Mouse (Mus musculus): ENCODE data around the gene Inhbb. TPM values are rescaled to one million over a fixed set of nuclear protein-coding genes. Genes with fewer than 3 reads are reported as not detected.

Inhbb gene
- polyA plus RNA-seq (2016; fragmentation: Nextera tagmentation; extraction: Ambion mirVana) = 0.08 and 0.12 TPM in 2 replicates

DNA sequence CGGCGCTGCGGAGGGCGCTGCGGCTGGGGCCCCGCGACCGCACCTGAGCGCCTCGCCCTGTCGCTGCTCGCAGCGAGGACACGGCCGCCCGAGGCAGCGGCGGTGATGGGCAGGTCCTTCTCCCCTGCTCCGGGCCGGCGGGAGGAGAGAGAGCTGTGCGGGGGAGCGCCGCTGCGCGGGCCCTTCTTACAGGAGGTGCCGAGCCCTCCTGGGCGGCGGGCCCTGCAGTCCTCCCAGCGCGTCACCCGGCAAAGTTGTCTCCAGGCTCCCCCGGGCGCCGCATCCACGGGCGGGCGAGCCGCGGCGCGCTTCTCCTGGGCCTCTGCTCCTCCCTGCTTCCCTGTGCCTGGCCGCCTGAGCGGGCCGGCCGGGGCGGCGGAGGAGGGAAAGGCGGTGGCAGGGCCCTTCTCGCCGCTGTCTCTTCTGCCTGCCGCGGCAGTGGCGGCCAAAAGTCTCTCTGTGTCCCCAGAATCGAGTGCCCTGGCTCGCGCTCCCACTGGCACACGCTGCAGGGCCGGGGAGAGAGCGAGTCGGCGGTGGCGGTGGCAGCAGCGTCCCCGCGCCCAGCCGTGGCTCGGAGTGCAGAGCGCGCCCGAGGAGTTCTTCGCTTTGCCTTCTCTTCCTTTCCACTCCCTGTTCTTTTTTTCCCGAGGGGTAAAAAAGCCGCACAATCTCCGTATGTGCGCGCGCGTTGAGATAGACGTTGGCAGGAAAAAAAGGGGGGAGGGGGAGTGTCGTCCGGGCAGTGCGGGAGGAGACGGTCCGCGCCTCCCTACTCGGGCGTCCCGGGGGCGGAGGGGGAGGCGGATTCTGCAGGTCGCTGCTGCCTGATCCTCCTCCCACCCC is at the start of gene Inhbb:
Gene Inhbb, minus strand, starts transcription at position 673 of the 846 bp plus-strand sequence.
- H3K36me3 ChIP-seq = no peaks in the 10 kb centered on the region
- DNase-seq (ENCODE audit: low spot score) = no peak
- peaks cover 44% of the 10 kb centered on the region for H3K4me1 ChIP-seq
- H3K4me3 ChIP-seq = peak within 1 kb of the TSS; percentile 73
- H3K27ac ChIP-seq = peak within 1 kb of the TSS; percentile 69
- H3K9me3 ChIP-seq = no peaks in the 10 kb centered on the region
- peaks cover 95% of the 10 kb centered on the region for H3K27me3 ChIP-seq (ENCODE audit: insufficient read depth, poor library complexity, severe bottlenecking)
- WGBS = under 1% methylated on average over 78 of the region's 92 CpGs

DNA sequence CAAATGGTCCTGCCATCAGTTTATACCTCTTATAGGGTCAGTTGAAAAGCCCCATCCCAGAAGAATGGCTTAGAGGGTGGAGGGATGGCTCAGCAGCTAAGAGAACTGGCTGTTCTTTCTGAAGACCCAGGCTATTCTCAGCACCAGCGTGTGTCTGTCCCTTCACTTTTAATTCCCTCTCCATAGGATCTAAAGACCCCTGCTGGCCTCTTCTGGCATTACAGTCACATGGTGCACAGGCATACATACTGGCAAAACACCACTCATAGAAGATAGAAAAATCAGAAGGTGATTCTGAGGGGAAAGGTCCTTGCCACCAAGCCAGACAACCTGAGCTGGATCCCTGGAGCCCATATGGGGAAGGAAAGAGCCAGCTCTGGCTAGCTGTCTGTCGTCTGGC is 41.3 kb upstream of the Inhbb start:
- DNase-seq (ENCODE audit: low spot score) = no peak
- no peak overlapping the region for H3K4me3 ChIP-seq
- peaks cover 15% of the 10 kb centered on the region for H3K4me1 ChIP-seq
- WGBS = 43% methylated on average over 2 of the region's 2 CpGs
- no peak overlapping the region for H3K27ac ChIP-seq
- H3K27me3 ChIP-seq (ENCODE audit: insufficient read depth, poor library complexity, severe bottlenecking) = no peaks in the 10 kb centered on the region
- no peaks in the 10 kb centered on the region for H3K9me3 ChIP-seq
- H3K36me3 ChIP-seq = peaks cover 4% of the 10 kb centered on the region; the same call in 1 of the 2 replicates

DNA sequence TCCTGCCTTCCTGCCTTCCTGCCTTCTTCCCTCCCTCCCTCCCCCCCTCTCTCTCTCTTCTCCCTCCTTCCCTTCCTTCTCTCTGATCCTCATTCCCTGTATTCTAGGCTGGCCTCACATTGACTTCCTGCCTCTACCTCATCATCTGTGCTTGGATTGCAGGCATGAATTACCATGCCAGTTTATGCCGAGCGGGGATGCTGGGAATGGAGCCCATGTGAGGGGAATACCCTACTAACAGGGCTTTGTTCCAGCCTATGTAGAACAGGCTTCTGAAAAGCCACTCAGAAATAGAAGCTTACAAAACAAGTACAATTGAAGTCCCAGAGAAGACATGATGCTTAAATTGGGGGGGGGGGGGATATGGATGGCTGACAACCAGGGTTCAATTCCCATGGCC is 38.0 kb upstream of the Inhbb start:
- WGBS = 92% methylated on average over 2 of the region's 2 CpGs

GRCm38 (mm10) chr1:119457993-119458605 is 36.1 kb upstream of the Inhbb start:
- H3K9me3 ChIP-seq = no peaks in the 10 kb centered on the region
- H3K4me3 ChIP-seq = no peak overlapping the region; the same call in 1 of the 2 replicates
- DNase-seq (ENCODE audit: low spot score) = peak; percentile 81
- H3K4me1 ChIP-seq = peaks cover 11% of the 10 kb centered on the region; the same call in 1 of the 2 replicates
- no peaks in the 10 kb centered on the region for H3K36me3 ChIP-seq
- no peak overlapping the region for H3K27ac ChIP-seq
- 16% methylated on average over 10 of the region's 10 CpGs for WGBS
- peaks cover 14% of the 10 kb centered on the region for H3K27me3 ChIP-seq (ENCODE audit: insufficient read depth, poor library complexity, severe bottlenecking)

More for the DNA sequence above, 38.0 kb upstream of the Inhbb start:
- Histone ChIP-seq H3K27ac (no peak overlapping the region), H3K36me3 (no peaks in the 10 kb centered on the region), H3K9me3 (no peaks in the 10 kb centered on the region), H3K4me1 (peaks cover 11% of the 10 kb centered on the region; the same call in 1 of the 2 replicates), H3K27me3 (ENCODE audit: insufficient read depth, poor library complexity, severe bottlenecking) (peaks cover 14% of the 10 kb centered on the region), H3K4me3 (no peak overlapping the region)
- DNase-seq (ENCODE audit: low spot score) = no peak

DNA sequence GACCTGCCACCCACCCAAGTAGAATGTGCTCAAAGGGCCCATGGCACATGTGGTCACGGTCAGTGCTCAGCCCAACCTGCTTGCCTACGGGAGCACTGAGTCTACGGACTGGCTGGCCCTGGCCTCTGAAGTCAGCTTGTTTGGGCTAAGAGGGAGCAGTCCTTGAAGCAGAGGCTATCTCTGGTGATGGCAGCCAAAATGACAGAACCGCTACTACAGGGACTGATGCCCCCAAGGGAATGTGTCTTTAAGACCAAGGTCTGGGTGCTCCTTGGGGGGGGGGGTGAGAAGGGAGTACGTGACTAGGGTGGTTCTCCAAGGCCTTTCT is 35.4 kb upstream of the Inhbb start:
- WGBS = 42% methylated on average over 5 of the region's 5 CpGs
- no peak for DNase-seq (ENCODE audit: low spot score)
- Histone ChIP-seq H3K9me3 (no peaks in the 10 kb centered on the region), H3K4me1 (peaks cover 10% of the 10 kb centered on the region; the same call in 1 of the 2 replicates), H3K27me3 (ENCODE audit: insufficient read depth, poor library complexity, severe bottlenecking) (peaks cover 14% of the 10 kb centered on the region), H3K27ac (no peak overlapping the region), H3K4me3 (peak overlapping the region; percentile 23; the same call in 1 of the 2 replicates), H3K36me3 (no peaks in the 10 kb centered on the region)

DNA sequence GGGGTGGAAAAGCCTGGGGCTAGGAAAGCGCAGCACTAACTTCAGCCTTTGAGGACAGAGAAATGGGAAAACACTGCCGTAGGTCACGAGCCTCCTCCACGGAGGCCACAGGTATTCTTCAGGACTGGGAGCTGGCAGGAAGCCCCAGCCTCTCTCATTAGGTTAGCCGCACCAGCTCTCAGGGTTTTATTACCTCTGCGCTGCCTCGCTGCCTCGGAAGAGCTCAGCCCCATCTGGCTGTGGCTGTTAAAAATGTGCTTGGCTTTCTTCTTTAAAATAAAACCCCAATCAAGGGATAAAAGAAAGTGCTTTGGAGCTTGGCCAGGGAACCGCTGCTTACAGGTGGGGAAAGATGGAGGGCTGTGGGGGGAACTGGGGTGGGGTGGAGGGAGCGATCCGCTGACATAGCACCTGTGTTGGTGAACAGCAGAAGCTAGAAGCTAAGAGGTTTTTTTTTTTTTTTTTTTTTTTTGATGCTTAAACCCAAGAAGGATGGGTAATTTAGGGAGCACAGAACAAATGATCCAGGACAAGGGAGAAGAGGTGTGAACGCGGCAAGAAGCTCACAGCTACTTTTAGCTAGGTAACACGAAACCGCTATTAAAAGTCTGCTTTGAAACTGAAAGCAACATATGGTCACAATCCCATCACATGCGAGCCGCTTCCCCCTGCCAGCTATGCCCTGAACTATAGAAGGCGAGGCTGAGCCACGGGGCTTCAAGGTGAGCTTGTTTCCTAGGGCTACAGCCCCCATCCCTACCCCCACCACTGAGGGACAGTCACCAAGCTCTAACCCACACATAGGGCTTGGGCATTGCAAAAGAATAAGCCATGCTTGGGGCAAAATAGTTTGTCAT is 34.9 kb upstream of the Inhbb start:
- no peaks in the 10 kb centered on the region for H3K9me3 ChIP-seq
- H3K36me3 ChIP-seq = no peaks in the 10 kb centered on the region
- H3K4me3 ChIP-seq = peak overlapping the region; percentile 23; the same call in 1 of the 2 replicates
- no peak overlapping the region for H3K27ac ChIP-seq
- whole genome bisulfite sequencing = 36% methylated on average over 19 of the region's 19 CpGs
- no peak for DNase-seq (ENCODE audit: low spot score)
- peaks cover 5% of the 10 kb centered on the region; the same call in 1 of the 2 replicates for H3K4me1 ChIP-seq
- H3K27me3 ChIP-seq (ENCODE audit: insufficient read depth, poor library complexity, severe bottlenecking) = peaks cover 14% of the 10 kb centered on the region

- Histone ChIP-seq H3K4me3 (no peak overlapping the region), H3K27me3 (ENCODE audit: insufficient read depth, poor library complexity, severe bottlenecking) (peaks cover 22% of the 10 kb centered on the region), H3K27ac (no peak overlapping the region), H3K4me1 (peaks cover 5% of the 10 kb centered on the region; the same call in 1 of the 2 replicates), H3K9me3 (no peaks in the 10 kb centered on the region), H3K36me3 (no peaks in the 10 kb centered on the region)
- WGBS = 60% methylated on average over 3 of the region's 4 CpGs
- no peak for DNase-seq (ENCODE audit: low spot score)
Observed at GRCm38 (mm10) chr1:119453731-119454130, 31.7 kb upstream of the Inhbb start.

GRCm38 (mm10) chr1:119451417-119451816 is 29.4 kb upstream of the Inhbb start:
- H3K27me3 ChIP-seq (ENCODE audit: insufficient read depth, poor library complexity, severe bottlenecking) = peaks cover 17% of the 10 kb centered on the region
- 62% methylated on average over 10 of the region's 10 CpGs for WGBS
- no peak for DNase-seq (ENCODE audit: low spot score)

GRCm38 (mm10) chr1:119450651-119451345 is 28.8 kb upstream of the Inhbb start:
- WGBS = 82% methylated on average over 10 of the region's 10 CpGs
- H3K27ac ChIP-seq = no peak overlapping the region
- no peaks in the 10 kb centered on the region for H3K9me3 ChIP-seq
- H3K27me3 ChIP-seq (ENCODE audit: insufficient read depth, poor library complexity, severe bottlenecking) = peaks cover 12% of the 10 kb centered on the region
- H3K4me3 ChIP-seq = no peak overlapping the region
- no peaks in the 10 kb centered on the region for H3K36me3 ChIP-seq
- DNase-seq (ENCODE audit: low spot score) = no peak
- peaks cover 6% of the 10 kb centered on the region for H3K4me1 ChIP-seq

More at GRCm38 (mm10) chr1:119451417-119451816, 29.4 kb upstream of the Inhbb start:
- peaks cover 2% of the 10 kb centered on the region for H3K4me1 ChIP-seq
- no peaks in the 10 kb centered on the region for H3K36me3 ChIP-seq
- H3K27ac ChIP-seq = no peak overlapping the region
- H3K9me3 ChIP-seq = no peaks in the 10 kb centered on the region
- H3K4me3 ChIP-seq = no peak overlapping the region

- WGBS = 50% methylated on average over 10 of the region's 10 CpGs
- no peaks in the 10 kb centered on the region for H3K36me3 ChIP-seq
Observed at GRCm38 (mm10) chr1:119446753-119447283, 24.8 kb upstream of the Inhbb start.

GRCm38 (mm10) chr1:119443591-119444350 is 21.7 kb upstream of the Inhbb start:
- DNase-seq (ENCODE audit: low spot score) = no peak
- peaks cover 6% of the 10 kb centered on the region for H3K4me1 ChIP-seq
- H3K27me3 ChIP-seq (ENCODE audit: insufficient read depth, poor library complexity, severe bottlenecking) = no peaks in the 10 kb centered on the region
- H3K36me3 ChIP-seq = no peaks in the 10 kb centered on the region
- H3K4me3 ChIP-seq = no peak overlapping the region
- no peak overlapping the region for H3K27ac ChIP-seq
- WGBS = 78% methylated on average over 21 of the region's 21 CpGs
- no peaks in the 10 kb centered on the region for H3K9me3 ChIP-seq

More at GRCm38 (mm10) chr1:119446753-119447283, 24.8 kb upstream of the Inhbb start:
- H3K4me1 ChIP-seq = peaks cover 6% of the 10 kb centered on the region
- no peak for DNase-seq (ENCODE audit: low spot score)
- H3K27ac ChIP-seq = no peak overlapping the region
- no peak overlapping the region for H3K4me3 ChIP-seq
- no peaks in the 10 kb centered on the region for H3K9me3 ChIP-seq
- H3K27me3 ChIP-seq (ENCODE audit: insufficient read depth, poor library complexity, severe bottlenecking) = peaks cover 8% of the 10 kb centered on the region; the same call in 1 of the 2 replicates
